Mouse (Mus musculus) thymus, adult 18-20 months (tissue): ENCODE data around the gene 2310007B03Rik.

ENCODE experiments used
- DNase-seq, 2 experiments: peaks; one replicate each; pipeline ENCODE4 v3.0.0; 2022; ENCODE audit warnings: mixed read lengths in 2 of 2

Gene 2310007B03Rik

DNA sequence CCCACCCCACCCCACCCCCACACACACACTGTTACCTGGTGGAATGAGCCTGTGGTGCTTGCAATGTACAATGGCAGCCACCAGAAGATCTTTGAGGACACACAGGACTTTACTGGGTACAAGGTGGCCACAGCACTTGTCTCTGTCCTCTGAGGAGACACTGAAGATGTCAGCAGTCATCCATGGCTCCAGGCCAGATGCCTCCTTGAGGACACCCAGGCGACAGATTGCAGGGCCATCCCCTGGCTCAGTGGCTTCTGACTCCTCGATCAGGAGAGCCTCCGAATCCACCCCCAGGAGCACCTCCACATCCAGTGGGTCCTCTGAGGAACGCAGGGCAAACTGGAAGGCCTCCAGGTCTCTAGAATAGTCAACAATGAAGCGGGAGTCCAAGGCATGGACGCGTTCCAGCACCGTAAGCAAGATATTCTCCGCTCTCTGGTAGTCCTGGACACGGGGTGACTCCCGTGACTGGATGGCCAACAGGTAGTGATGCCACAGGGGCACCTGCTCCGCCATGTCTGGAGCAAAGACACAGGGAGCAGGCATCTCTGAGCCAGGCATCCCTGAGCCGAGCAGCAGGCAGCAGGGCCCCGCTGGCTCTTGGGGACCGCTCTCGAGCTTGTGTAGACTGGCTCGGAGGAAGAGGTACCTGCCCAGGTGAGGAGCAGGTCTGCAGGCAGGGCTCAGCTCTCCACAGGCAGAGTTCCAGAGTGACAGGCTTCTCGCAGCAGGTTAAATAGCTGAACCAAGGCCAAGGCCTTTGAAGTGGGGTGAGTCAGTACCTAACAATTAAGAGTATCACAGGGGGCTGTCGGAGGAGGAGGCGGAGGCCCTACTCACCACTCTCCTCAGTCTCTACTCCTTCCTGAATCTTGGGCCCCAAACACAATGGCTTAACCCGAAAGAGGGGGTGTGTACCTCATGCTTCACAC lies 915 bp downstream of the 2310007B03Rik start:
- no peak for DNase-seq

DNA sequence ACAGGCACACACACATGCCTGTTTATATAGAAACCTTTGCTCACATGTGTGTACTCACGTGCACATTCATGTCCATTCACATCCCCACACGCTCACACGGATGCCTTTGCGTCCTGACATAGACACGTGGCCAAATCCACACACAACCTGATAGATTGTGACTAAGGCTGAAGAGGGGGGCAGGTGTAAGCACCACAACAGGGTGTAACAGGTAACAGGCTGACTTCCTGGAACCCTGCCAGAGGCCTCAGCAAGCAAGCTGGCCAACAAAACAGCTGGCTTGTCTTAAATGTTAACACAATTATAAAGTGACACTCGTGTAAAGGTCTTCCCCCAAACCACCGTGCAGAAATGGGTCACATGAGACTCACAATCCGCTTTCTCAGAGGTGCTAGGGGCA lies 1.8 kb downstream of the 2310007B03Rik start:
- DNase-seq, result no peak

DNA sequence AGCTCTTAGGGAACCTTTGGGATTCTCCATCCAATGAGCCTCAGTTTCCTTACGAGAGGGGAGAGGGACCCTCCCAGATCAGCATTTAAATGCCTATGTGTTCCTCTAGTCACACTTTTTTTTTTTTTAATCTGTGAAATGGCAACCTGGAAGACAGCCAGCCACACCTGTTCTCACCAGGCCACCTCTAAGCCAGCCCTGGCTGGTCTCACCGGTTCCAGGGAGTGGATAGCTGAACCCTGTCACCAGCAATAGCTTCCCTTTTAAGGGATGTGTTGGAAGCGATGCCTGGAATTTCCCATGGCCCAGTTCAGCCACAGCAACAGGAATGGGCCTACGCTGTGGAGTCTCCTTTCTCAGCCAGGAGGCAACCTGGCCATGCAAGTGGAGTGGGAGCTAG lies 3.2 kb downstream of the 2310007B03Rik start:
- no peak for DNase-seq

DNA sequence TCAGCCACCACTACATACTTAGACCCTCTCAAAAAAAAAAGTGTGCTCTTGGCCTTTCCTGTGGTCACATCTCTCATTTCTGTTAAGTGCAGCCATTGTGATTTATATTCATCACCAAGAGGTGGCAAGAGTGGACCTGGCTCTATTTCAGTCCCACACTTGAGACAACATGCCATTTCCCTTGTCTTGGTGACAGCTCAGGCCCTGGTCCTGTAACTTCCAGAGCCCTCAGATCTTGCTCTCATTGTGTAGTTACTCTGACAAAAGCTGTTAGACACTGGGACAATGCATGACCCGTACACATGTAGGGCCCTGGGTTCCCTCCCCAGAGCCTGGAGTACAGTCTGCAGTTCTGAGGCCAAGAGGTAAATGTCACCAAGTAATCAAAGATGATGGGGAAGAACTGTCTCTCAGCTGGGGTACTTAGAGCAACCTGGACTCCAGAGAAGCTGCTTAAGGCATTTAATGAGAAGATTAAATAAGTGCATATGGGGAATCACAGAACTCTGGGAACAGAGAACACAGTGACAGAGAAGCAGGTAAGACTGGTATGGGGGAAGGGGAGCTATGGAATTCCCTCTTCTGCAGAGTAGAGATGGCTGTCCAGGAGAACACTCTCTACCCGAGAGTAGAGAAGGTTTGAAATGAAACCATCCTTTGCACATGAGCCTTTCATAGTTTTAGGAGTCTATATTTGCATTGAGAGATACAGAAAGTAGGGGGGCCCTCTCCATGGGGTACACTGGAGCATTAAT lies 9.7 kb downstream of the 2310007B03Rik start:
- no peak for DNase-seq

DNA sequence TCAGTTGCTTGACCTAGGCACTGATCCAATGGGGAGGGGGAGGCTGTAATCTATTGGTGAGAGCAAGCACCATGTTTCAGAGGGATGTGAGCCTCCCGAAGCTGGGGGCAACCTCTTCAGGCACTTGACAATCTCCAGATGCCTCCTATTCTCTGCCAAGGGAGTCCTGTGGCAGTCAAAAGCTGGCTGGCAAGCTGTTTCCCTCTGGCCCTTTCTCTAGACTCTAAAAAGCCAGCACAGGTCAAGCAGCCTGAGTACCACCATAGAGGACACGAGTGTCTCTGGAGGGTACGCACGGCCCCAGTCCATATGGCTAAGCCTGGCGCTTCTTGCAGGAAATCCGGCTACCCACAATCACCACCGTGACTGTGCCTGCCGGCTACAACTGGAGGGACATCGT lies 16.6 kb downstream of the 2310007B03Rik start:
- no peak for DNase-seq

DNA sequence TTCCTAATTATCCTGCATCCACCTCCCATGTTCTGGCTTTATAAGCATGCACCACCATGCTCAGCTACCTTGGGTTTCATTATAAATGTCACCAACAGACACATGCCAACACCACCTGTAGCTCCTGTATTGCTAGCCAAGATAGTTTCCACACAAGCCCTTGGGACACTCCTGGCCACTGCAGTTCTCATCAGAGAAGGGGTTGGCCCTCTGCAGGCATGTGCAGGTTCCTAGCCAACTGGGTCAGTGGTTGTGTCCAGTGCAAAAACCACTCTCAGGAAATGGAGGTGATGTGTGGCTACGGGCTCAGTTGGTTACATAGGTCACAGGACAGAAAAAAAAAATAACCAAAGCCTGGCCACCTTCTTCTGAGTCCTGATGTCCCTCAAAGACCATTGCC lies 17.9 kb downstream of the 2310007B03Rik start:
- no peak for DNase-seq

DNA sequence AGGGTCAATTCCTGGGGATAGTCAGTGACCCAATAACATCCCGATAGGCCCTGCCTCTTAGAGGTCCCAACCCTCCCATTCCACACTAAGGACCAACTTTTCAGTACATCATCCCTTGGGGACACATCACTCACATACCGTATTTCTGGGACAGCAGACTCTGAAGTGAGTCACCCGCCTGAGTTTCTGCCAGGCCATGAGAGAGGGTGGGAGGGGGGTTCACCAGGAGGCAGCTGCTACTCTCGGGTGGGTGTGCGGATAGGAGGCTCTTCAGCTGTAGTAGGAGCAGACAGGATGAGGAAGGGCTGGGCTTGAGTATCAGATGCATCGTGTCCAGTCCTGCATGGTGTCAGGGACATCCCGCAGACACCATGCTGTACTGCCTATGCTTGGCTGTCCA lies 21.0 kb downstream of the 2310007B03Rik start:
- DNase-seq, result no peak

DNA sequence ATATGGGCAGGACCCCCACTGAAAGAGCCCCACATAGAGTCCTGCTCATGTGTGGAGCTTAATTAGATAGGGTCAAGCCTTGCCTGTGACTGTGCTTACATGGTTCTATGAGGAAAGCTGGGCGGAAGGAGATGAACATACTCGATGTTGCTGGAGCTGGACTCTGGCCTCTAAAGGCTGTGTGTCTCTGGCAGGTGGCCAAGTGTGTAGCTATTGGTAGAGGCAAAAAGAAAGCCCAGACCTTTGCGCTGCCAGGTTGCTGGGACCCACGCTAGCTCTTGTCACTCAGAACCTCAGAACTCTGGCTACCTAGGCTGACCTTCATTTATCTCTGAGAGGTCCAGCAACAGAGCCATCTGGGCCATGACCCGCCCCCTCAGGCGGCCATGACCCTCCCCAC lies 22.2 kb downstream of the 2310007B03Rik start:
- DNase-seq, result no peak

DNA sequence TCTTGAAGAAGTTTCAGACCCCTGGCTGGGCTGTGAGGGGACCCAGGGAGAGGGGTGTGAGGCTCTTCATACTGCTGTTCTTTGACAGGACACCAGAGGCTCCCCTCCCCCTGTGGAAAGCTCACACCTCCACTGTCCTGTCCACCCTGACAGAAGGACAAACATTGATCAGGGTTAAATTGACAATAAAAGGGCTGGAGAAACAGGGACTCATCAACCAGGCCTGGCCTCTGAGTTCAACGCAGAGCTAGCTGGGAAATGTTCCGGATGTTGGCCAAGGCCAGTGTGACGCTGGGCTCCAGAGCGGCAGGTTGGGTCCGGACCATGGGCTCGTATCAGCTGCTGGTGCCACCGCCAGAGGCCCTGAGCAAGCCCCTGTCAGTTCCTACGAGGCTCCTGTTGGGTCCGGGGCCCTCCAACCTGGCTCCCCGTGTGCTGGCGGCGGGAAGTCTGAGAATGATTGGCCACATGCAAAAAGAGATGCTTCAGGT lies 25.7 kb downstream of the 2310007B03Rik start, which contains the start of gene Agxt:
Gene Agxt (plus strand): TSS at position 205 of the 491 bp plus-strand sequence.
- DNase-seq, result no peak

DNA sequence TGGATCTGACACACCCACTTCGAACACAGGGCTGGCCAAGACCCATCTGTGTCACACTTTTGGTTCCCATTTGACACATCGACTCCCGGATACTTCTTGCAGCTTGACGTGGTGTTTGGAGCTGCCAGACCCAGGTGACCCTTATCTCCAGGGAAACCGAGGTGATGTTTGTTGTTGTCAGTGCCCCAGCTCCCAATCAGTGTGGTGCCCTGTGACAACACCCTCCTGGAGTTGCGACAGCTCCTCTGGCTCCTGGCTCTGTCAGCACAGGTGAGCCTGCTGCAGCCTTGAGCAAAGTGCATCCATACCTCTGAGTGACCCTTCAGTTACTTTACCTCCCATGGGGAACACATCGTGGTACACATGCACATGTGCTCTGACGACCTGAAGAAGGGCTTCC lies 28.1 kb downstream of the 2310007B03Rik start:
- DNase-seq, result no peak

DNA sequence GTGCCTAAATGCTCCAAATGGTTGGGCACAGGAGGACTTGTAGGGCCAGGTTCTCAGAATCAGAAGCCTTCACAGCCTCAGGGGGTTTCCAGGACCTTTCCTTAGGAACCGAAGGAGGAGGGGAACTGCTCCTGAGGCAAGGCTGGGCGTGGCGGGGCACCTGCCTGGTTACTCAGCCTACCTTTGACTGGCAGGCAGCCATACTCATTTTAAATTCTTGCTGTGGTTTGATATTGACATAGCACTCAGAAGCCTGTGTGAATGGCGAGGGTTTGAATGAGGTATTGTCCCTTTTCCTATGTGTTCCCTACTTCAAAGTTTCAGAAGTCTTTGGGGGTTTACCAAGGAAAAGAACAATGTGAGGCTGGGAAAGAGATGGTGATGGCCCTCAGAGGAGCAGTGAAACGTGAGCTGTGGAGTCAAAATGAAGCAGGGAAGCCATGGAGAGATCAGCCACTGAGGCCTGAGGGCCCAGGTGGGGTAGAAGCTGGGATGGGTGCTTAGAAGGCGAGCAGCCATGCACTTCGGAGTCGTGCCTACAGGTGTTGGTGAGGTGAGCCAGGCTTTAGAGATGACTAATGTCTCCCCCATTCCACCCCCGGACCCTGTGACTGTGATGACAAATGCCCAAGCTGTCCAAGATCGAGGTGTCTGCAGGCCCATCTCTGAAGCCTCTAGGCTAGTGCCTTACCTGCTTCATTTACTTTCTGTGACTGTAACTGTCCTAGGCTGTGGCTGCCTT lies 30.3 kb downstream of the 2310007B03Rik start:
- no peak for DNase-seq

DNA sequence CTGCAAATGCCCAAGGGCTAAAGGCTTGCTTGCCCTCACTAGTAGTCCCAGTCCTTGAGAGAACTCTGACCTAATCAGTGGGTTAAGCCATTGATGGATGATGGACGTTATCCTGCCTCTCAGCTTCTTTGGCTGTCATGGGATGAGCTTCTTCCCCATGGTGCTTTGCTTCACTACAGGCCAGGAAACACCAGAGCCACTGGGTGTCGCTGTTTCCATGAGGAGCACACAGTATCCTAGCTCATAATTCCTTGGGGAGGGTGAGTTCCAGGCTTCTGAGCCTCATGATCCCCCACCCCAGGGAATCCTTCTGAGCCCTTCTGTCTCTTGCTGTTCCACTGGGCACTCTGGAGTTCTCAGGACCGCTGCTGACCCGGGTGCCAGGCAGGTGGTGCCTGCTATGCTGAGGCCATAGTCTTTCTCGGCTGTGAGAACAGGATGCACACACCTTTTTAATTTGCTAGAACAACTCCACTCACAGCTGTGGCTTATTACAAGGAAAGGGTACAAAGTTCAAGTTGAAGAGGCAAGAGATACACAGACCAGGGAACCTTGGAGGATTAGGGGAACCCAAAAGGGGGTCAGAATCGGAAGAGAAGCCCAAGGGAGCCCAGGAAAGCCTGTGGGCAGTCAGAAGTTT lies 31.9 kb downstream of the 2310007B03Rik start:
- DNase-seq, result no peak

DNA sequence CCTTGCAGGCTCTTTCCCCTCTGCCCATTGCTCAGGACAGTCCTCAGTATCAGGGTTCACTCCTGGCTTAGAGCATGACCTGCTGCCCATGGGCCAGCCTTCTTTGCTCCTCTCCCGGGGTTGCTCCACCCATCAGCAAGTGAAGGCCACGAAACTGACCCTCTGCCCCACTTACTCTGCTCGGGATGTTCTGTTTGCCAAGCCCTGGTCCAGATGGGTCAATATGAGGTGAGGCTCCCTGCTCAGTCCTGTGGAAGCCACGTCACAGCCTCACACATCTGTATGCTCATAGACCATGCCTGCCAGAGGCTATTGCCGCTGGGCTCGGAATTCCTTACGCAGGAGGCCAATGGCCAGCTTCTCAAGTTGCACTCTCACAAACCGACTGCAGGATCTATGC lies 32.5 kb downstream of the 2310007B03Rik start:
- no peak for DNase-seq

DNA sequence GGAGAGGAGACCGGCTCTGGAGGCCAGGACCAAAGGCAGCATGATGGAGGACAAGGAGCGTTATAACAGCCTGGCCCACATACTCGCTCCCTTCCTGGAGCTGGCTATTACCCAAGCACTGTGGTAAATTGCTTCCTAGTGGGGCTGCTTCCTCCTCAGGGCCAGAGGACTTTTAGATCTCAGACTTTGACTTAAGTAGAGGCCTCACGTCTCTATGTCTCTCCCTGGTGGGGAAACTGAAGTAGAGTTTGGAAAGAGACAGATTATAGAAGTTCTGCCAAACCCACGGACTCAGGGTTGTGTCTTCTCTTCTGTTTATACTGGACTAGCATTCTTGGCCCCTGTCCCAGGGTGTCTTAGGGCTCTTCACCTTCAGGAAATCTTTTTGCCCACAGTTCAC lies 35.5 kb downstream of the 2310007B03Rik start:
- no peak for DNase-seq

DNA sequence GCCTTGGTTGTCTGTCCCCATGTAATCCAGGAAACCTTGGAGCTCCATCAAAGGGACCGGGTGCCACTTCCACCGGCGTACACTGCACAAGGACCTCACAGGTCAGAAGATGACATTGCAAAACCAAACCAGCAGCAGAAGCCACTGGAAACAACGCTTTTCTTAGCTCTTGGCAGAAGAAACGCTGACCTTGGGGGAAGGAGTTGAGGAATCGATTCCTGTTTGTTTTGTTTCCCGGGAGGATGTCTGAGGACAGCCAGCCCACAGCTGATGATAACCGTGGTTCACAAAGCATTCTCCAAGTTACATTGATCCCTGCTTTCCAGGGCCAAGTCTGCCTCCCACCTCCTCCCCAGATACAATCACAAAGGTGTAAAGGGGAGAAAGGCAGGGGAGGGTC lies 36.7 kb downstream of the 2310007B03Rik start:
- no peak for DNase-seq

DNA sequence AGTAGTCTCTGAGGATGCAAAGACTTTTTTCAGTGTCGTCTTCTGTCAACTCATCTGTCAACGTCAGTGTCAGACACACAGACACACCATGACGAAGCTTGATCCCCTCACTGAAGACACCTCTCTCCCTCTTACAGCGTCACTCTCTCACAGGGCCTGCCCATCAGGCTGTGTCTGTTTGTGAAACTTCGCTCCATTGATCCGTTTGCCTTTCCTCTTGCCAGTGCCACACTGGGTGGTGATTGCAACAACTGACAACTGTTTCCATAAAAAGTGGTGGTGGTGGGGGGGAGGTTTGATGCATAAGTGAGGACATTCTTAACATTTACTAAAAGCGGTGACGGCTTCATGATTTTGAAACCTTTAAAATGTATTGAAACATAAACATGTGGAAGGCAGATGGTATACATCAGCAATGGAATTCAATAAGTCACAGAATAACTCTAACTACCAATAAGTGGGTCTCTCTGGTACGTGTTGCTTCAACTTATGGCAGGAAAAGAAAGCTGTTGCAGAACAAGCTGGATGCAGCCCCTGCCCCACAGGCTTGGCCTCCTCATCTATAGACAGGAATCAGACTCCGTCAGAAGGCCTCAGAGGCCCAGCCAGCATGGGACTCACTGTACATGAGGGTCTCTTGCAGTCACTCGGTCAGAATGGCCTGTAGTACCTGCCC lies 37.4 kb downstream of the 2310007B03Rik start:
- no peak for DNase-seq

DNA sequence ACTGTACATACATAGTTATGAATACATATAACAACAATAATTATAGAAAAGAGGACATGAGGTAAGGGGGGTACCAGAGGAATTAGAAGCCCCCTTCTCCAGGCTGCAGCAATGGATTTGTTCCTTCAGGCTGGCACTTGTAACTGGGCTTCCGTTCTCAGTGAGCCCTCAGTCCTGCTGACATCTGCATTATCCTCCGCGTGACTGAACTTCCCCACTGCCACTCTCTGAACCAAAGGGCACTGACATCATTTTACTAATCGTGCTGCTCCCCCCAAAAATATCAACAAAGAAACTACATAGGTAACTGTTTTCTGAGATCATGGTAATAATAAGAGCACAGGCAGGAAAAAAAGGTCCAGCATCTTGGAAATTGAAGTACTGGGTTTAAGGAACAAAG lies 41.9 kb downstream of the 2310007B03Rik start:
- DNase-seq, result no peak

DNA sequence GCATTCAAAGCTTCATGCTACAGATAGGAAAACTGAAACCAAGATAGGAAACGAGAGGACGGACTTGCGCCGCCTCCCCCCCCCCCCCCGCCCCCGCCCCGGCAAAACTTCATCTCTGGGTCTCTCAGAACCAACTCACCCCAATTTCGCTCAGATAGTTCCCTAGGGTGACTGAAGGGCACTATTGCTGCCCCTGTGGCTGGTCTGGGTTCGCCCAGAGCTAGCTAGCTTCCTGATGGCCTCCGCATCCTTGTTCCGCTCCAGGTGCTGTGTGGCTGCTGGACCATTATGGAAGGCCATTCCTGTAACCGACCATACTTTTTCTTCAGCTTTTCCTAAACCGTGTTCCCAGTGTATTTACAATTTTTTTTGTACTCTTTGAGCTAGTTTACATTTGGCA lies 45.3 kb downstream of the 2310007B03Rik start:
- no peak for DNase-seq

DNA sequence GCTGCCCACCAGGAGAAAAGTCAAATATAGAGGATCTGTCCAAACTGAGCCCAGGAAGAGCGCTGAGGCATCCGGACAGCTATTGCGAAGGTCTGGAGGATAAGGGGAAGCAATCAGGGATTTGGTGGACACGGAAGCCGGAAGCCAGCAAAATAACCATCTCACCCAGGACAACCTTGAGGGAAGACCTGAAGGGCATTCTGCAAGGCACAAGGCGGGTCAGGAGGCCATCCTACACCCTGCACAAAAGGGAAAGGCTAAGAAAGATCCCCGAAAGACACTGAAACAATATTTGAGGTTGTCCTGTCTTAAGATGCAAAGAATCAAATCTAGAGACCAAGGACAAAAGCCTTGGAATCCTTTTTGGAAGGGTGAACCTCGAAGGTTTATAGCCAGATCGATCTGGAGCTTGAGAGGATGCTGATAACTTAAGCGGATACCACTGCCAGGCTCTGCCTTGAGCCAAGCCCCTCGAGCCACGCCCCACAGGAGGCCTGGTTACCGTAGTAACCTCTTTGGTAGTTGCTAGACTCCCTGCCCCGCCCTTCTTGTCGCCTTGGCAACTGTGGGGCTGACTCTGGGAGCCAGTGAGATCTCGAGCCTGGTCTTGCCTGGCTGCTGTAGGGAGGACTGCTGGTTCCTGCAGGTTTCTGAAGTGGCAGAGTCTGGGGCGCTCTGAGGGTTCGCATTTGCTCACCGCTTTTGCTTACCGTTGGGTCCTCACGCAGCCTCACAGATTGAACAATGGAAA lies 45.9 kb downstream of the 2310007B03Rik start:
- DNase-seq, result peak; percentile 39 to 49

DNA sequence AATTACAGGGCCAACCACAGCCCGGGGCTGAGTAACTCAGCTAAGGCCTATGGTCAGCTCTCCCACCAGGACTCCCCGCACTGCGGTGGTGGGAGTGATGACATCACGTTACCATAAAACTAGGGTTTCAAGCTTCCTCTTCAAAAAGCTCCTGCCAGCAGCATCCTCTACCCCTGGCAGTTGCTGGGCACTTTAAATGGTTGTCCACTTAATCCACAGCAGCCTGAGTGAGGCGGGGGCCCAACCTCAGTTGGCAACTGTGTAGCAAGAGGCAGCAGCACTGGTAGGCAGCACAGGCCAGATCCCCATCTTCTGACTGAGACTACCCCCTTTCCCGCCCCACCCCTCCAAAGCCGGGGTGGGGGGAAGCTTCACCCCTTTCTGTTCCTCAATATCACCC lies 58.0 kb downstream of the 2310007B03Rik start:
- no peak for DNase-seq

DNA sequence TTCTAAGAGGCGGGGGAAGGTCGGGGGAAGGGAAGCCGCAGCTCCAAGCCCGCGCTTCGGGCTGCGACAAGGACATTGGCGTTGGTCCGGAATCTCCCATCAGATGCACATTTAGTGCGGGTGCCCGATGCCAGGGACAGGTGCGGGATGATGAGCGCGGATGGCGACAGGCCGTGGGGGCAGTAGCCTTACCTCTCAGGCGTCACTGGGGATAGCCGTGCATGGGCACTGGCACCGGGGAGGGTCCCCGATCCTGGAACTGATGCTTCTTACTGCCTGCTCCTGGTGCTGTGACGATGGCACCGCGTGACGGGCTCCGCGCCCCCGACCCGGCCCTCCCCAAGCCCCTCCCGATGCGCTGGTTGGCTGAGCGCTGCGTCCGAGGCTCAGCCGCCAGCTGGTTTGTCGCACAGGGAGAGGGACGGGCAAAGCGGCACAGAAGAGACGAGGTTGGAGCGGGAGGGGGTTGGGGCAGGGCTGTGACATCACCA lies 59.1 kb downstream of the 2310007B03Rik start, which contains the start of gene Kif1a:
Gene Kif1a (minus strand): TSS at position 381 of the 491 bp plus-strand sequence.
- DNase-seq, result no peak
